Mouse (Mus musculus): ENCODE results near the gene Pcnx2. TPM values are rescaled to one million over a fixed set of nuclear protein-coding genes. Genes with fewer than 3 reads are reported as not detected.

Pcnx2 gene
- polyA plus RNA-seq, 1 experiment from 2014 or later = 0.13 TPM

GRCm38 (mm10) chr8:125742406-125742805 is 155.7 kb downstream of the Pcnx2 start:
- Histone ChIP-seq H3K36me3 (no peaks in the 10 kb centered on the region), H3K9ac (no peak overlapping the region), H3K4me3 (no peak overlapping the region), H3K27ac (no peak overlapping the region), H3K27me3 (no peaks in the 10 kb centered on the region), H3K9me3 (no peaks in the 10 kb centered on the region), H3K4me2 (replicated peaks) (no peak overlapping the region), H3K4me1 (peaks cover 33% of the 10 kb centered on the region)
- WGBS = 80% methylated on average over 8 of the region's 8 CpGs
- no peak for ATAC-seq (ENCODE audit: low FRiP score, low read depth)

GRCm38 (mm10) chr8:125741855-125742254 is 156.3 kb downstream of the Pcnx2 start:
- 24% methylated on average over 2 of the region's 2 CpGs for WGBS
- Histone ChIP-seq H3K27me3 (no peaks in the 10 kb centered on the region), H3K9ac (no peak overlapping the region), H3K4me3 (no peak overlapping the region), H3K36me3 (no peaks in the 10 kb centered on the region), H3K9me3 (no peaks in the 10 kb centered on the region), H3K4me1 (peaks cover 27% of the 10 kb centered on the region), H3K4me2 (replicated peaks) (no peak overlapping the region), H3K27ac (no peak overlapping the region)
- ATAC-seq (ENCODE audit: low FRiP score, low read depth) = no peak

- WGBS = 69% methylated on average over 5 of the region's 5 CpGs
- H3K9ac ChIP-seq = no peak overlapping the region
- H3K4me1 ChIP-seq = peaks cover 23% of the 10 kb centered on the region; the same call in 1 of the 2 replicates
- no peaks in the 10 kb centered on the region for H3K36me3 ChIP-seq
- no peaks in the 10 kb centered on the region for H3K27me3 ChIP-seq
- H3K4me2 ChIP-seq (replicated peaks) = no peak overlapping the region
- H3K4me3 ChIP-seq = no peak overlapping the region
- no peak for ATAC-seq (ENCODE audit: low FRiP score, low read depth)
- H3K27ac ChIP-seq = no peak overlapping the region
- H3K9me3 ChIP-seq = no peaks in the 10 kb centered on the region
Observed at GRCm38 (mm10) chr8:125741377-125741776, 156.7 kb downstream of the Pcnx2 start.

- WGBS = 75% methylated on average over 10 of the region's 10 CpGs
- no peaks in the 10 kb centered on the region for H3K27me3 ChIP-seq
- no peak overlapping the region for H3K4me2 ChIP-seq (replicated peaks)
- H3K9me3 ChIP-seq = no peaks in the 10 kb centered on the region
- H3K27ac ChIP-seq = no peak overlapping the region
- ATAC-seq (ENCODE audit: low FRiP score, low read depth) = no peak
- H3K4me3 ChIP-seq = no peak overlapping the region
- H3K9ac ChIP-seq = no peak overlapping the region
- peaks cover 27% of the 10 kb centered on the region for H3K4me1 ChIP-seq
- H3K36me3 ChIP-seq = no peaks in the 10 kb centered on the region
Observed at GRCm38 (mm10) chr8:125740655-125741054, 157.5 kb downstream of the Pcnx2 start.

GRCm38 (mm10) chr8:125738956-125739355 is 159.2 kb downstream of the Pcnx2 start:
- peaks cover 33% of the 10 kb centered on the region for H3K4me1 ChIP-seq
- no peak for ATAC-seq (ENCODE audit: low FRiP score, low read depth)
- no peaks in the 10 kb centered on the region for H3K9me3 ChIP-seq
- no peaks in the 10 kb centered on the region for H3K36me3 ChIP-seq
- no peak overlapping the region for H3K27ac ChIP-seq
- 76% methylated on average over 4 of the region's 4 CpGs for WGBS
- H3K27me3 ChIP-seq = no peaks in the 10 kb centered on the region
- no peak overlapping the region for H3K4me2 ChIP-seq (replicated peaks)
- no peak overlapping the region for H3K4me3 ChIP-seq
- H3K9ac ChIP-seq = no peak overlapping the region

- Histone ChIP-seq H3K27me3 (no peaks in the 10 kb centered on the region), H3K4me1 (peaks cover 39% of the 10 kb centered on the region), H3K9me3 (no peaks in the 10 kb centered on the region), H3K4me2 (replicated peaks) (peak overlapping the region; percentile 77), H3K27ac (0 out of 2 replicates have a peak overlapping the region, but pooled peaks have one; percentile 6), H3K4me3 (peak overlapping the region; percentile 54), H3K36me3 (no peaks in the 10 kb centered on the region), H3K9ac (peak overlapping the region; percentile 72)
- 5% methylated on average over 51 of the region's 52 CpGs for WGBS
- peak; percentile 90 for ATAC-seq (ENCODE audit: low FRiP score, low read depth)
Observed at GRCm38 (mm10) chr8:125733964-125734956, 163.9 kb downstream of the Pcnx2 start.

- Histone ChIP-seq H3K9ac (no peak within 1 kb of the TSS), H3K9me3 (no peaks in the 10 kb centered on the region), H3K27me3 (no peaks in the 10 kb centered on the region), H3K27ac (no peak within 1 kb of the TSS), H3K4me3 (no peak within 1 kb of the TSS), H3K4me2 (replicated peaks) (no peak within 1 kb of the TSS), H3K4me1 (peaks cover 36% of the 10 kb centered on the region), H3K36me3 (no peaks in the 10 kb centered on the region)
- WGBS = 76% methylated on average over 7 of the region's 7 CpGs
- no peak for ATAC-seq (ENCODE audit: low FRiP score, low read depth)
Observed at GRCm38 (mm10) chr8:125729746-125730145, 168.4 kb downstream of the Pcnx2 start, which contains the start of gene Ntpcr. TSS of gene Ntpcr (plus strand) at chr8:125729963.

GRCm38 (mm10) chr8:125727797-125728196 is 170.3 kb downstream of the Pcnx2 start:
- Histone ChIP-seq H3K4me3 (no peak overlapping the region), H3K27me3 (no peaks in the 10 kb centered on the region), H3K4me1 (peaks cover 43% of the 10 kb centered on the region), H3K27ac (no peak overlapping the region), H3K36me3 (no peaks in the 10 kb centered on the region), H3K9ac (no peak overlapping the region), H3K4me2 (replicated peaks) (no peak overlapping the region), H3K9me3 (no peaks in the 10 kb centered on the region)
- ATAC-seq (ENCODE audit: low FRiP score, low read depth) = peak; percentile 24; the same call in 1 of the 2 replicates
- WGBS = 46% methylated on average over 8 of the region's 8 CpGs

GRCm38 (mm10) chr8:125726986-125727385 is 171.1 kb downstream of the Pcnx2 start:
- Histone ChIP-seq H3K9me3 (no peaks in the 10 kb centered on the region), H3K4me1 (peaks cover 51% of the 10 kb centered on the region), H3K9ac (no peak overlapping the region), H3K27me3 (no peaks in the 10 kb centered on the region), H3K36me3 (no peaks in the 10 kb centered on the region), H3K27ac (no peak overlapping the region), H3K4me2 (replicated peaks) (no peak overlapping the region), H3K4me3 (no peak overlapping the region)
- WGBS = 73% methylated on average over 5 of the region's 5 CpGs
- ATAC-seq (ENCODE audit: low FRiP score, low read depth) = no peak

- Histone ChIP-seq H3K9me3 (no peaks in the 10 kb centered on the region), H3K4me3 (no peak overlapping the region), H3K9ac (no peak overlapping the region), H3K36me3 (no peaks in the 10 kb centered on the region), H3K4me2 (replicated peaks) (no peak overlapping the region), H3K27ac (no peak overlapping the region), H3K27me3 (no peaks in the 10 kb centered on the region), H3K4me1 (peaks cover 49% of the 10 kb centered on the region)
- ATAC-seq (ENCODE audit: low FRiP score, low read depth) = no peak
- 91% methylated on average over 4 of the region's 4 CpGs for WGBS
Observed at GRCm38 (mm10) chr8:125726143-125726542, 172.0 kb downstream of the Pcnx2 start.

GRCm38 (mm10) chr8:125725037-125725820 is 172.9 kb downstream of the Pcnx2 start:
- ATAC-seq (ENCODE audit: low FRiP score, low read depth) = no peak
- H3K9me3 ChIP-seq = no peaks in the 10 kb centered on the region

GRCm38 (mm10) chr8:125723437-125723836 is 174.7 kb downstream of the Pcnx2 start:
- H3K4me1 ChIP-seq = peaks cover 38% of the 10 kb centered on the region
- H3K27me3 ChIP-seq = no peaks in the 10 kb centered on the region
- H3K4me3 ChIP-seq = no peak overlapping the region
- no peak for ATAC-seq (ENCODE audit: low FRiP score, low read depth)
- no peak overlapping the region for H3K27ac ChIP-seq
- 86% methylated on average over 6 of the region's 6 CpGs for WGBS
- H3K4me2 ChIP-seq (replicated peaks) = no peak overlapping the region
- H3K9ac ChIP-seq = no peak overlapping the region
- H3K9me3 ChIP-seq = no peaks in the 10 kb centered on the region
- H3K36me3 ChIP-seq = no peaks in the 10 kb centered on the region

More at GRCm38 (mm10) chr8:125725037-125725820, 172.9 kb downstream of the Pcnx2 start:
- peaks cover 44% of the 10 kb centered on the region for H3K4me1 ChIP-seq
- WGBS = 75% methylated on average over 6 of the region's 6 CpGs
- no peaks in the 10 kb centered on the region for H3K27me3 ChIP-seq
- H3K27ac ChIP-seq = no peak overlapping the region
- H3K9ac ChIP-seq = no peak overlapping the region
- no peak overlapping the region for H3K4me2 ChIP-seq (replicated peaks)
- no peak overlapping the region for H3K4me3 ChIP-seq
- no peaks in the 10 kb centered on the region for H3K36me3 ChIP-seq

Measured in limb, embryonic 13.5 days (tissue).